Mouse (Mus musculus): Measurements from ENCODE around the gene Ttc27.

- TF ChIP-seq CTCF (IDR thresholded peaks at IDR 0.05) (no peak), EP300 (IDR thresholded peaks at IDR 0.05) (no peak)
Observed at GRCm38 (mm10) chr17:74772364-74772763, 54.8 kb downstream of the Ttc27 start.

Data from lung, postnatal 0 days (tissue).